Mouse (Mus musculus) kidney, adult 2 months (tissue): ENCODE measurements around the gene Cd27. TPM values are rescaled to one million over a fixed set of nuclear protein-coding genes. Genes with fewer than 3 reads are reported as not detected.
"Not testable (repeated sequence)": the region's sequence is repeated elsewhere in the genome, so short reads cannot be mapped to it uniquely, and the experiment has no call there.

Experiments
- DNase-seq: peaks from one replicate; pipeline ENCODE4 v3.0.0; 2021
- H3K27ac ChIP-seq: fragments of 200-500 bp; 2 replicates; pipeline ENCODE4 v1.5.1; 2012; ENCODE audit warnings: low read depth, low read length, control low read depth, inconsistent platforms; ENCODE audit not compliant: insufficient read depth
- H3K27me3 ChIP-seq: fragments of 200-500 bp; replicated peaks from 2 replicates; pipeline ENCODE4 v1.6.1; 2012; ENCODE audit warnings: mild to moderate bottlenecking, moderate library complexity, low read length, inconsistent platforms; ENCODE audit not compliant: control insufficient read depth, insufficient read depth
- H3K36me3 ChIP-seq: fragments of 200-500 bp; 2 replicates; pipeline ENCODE4 v1.6.1; 2012; ENCODE audit warnings: mild to moderate bottlenecking, moderate library complexity, low read length, inconsistent platforms; ENCODE audit not compliant: control insufficient read depth, insufficient read depth
- H3K4me1 ChIP-seq: fragments of 200-500 bp; 2 replicates; pipeline ENCODE4 v1.6.1; 2011; ENCODE audit warnings: low read length; ENCODE audit not compliant: control insufficient read depth, insufficient read depth
- H3K4me3 ChIP-seq: fragments of 200-500 bp; 2 replicates; pipeline ENCODE4 v1.5.1; 2011; ENCODE audit warnings: mild to moderate bottlenecking, low read depth, low read length, control low read depth; ENCODE audit not compliant: insufficient read depth
- CTCF ChIP-seq: fragments of 200-500 bp; conservative IDR thresholded peaks from 2 replicates; pipeline ENCODE4 v1.5.1; 2011; ENCODE audit warnings: low read depth, mild to moderate bottlenecking, control low read depth, low read length, moderate library complexity, mixed read lengths; ENCODE audit not compliant: insufficient read depth, insufficient read length
- POLR2A ChIP-seq: fragments of 200-500 bp; IDR thresholded peaks from one replicate; pipeline ENCODE4 v1.6.1; 2011; ENCODE audit warnings: low read depth, low read length, control low read depth
- WGBS: fragments of 180-500 bp; shearing (Covaris S2); methylation state at CpG from one replicate; pipeline ENCODE4 v1.1.7; 2018; 5-methylcytosine and 5-hydroxymethylcytosine counted together
- polyA plus RNA-seq: library from polyadenylated mRNA; depleted of rRNA; stranded (reverse); fragments of >200 nt; gene quantifications from 2 replicates; pipeline ENCODE4 v1.2.3, GENCODE M21; 2012; rRNA removed

Cd27 gene
- polyA plus RNA-seq = 0.64 and 7.0 TPM in 2 replicates

DNA sequence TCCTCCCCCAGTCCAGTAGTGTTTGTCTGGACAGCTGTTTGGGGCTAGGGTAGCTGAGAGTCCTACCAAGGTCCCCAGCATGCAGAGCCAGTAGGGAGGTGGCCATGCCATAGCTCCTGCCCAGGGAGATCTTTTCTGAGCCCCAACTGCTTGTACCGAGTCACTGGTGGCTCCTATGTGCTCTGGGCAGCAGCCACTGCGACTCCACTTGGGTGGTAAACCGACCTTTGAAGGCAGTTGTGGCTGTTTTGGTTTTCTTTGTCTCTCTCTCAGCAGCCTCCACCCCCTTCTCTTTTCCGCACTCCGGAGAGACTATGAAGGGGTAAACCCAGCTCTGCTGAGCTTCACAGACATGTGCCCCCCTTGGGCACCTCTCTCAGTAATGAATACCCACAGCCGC is at the start of gene Cd27:
Cd27 (minus strand) TSS at position 229 of the 400 bp plus-strand sequence.
- WGBS = 51% methylated on average over 6 of the region's 6 CpGs
- TF ChIP-seq POLR2A (no peak), CTCF (no peak)
- Histone ChIP-seq H3K27me3 (no peaks in the 10 kb centered on the region), H3K4me3 (no peak within 1 kb of the TSS), H3K36me3 (no peaks in the 10 kb centered on the region), H3K4me1 (no peaks in the 10 kb centered on the region; the same call in 1 of the 2 replicates), H3K27ac (no peak within 1 kb of the TSS)
- DNase-seq = no peak

DNA sequence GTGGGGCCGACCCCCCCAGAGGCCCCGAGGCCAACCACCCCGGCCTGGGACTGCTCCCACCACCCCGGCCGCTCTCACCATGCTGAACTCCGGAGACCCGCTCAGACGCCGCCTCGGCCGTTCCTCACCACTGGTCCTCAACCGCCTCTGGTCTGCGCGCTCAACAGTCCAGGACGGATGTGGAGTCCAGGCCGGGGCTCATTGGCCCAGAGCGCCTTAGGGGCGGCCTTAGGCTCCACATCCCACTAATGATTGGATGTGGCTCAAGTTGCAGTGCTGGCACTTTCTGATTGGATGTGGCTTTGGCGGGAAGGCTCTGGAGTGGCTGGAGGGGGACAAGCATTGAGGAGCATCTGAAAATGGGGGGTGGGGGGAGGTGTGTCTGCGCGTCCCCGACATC is 49.1 kb upstream of the Cd27 start, which contains the start of gene Tuba3a:
Tuba3a (minus strand) TSS at position 153 of the 400 bp plus-strand sequence.
- 95% methylated on average over 22 of the region's 22 CpGs for WGBS
- no peaks in the 10 kb centered on the region for H3K27me3 ChIP-seq

DNA sequence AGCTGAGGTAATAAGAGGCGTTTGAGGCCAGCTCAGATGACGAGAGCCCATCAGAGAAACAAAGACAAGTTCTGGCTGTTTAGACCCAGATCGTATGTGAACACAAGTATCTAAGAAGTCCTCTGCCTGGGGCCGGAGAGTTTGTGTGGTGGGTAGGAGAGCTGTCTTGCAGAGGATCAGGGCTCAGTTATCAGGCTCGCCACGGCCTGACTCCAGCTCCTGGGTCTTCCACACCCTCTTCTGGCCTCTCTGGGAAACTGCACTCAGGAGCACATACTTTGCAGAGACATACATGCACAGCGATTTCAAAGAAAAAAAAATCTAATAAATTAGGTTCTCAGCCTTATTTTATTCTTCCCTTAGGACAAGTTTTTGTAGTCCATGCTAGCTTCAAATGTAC is 47.9 kb upstream of the Cd27 start:
- Histone ChIP-seq H3K4me1 (no peaks in the 10 kb centered on the region), H3K27me3 (no peaks in the 10 kb centered on the region), H3K4me3 (no peak overlapping the region), H3K27ac (no peak overlapping the region), H3K36me3 (no peaks in the 10 kb centered on the region)
- TF ChIP-seq POLR2A = no peak
- no peak for TF ChIP-seq CTCF
- 93% methylated on average over 7 of the region's 7 CpGs for WGBS
- no peak for DNase-seq

More for the DNA sequence above, 49.1 kb upstream of the Cd27 start, which contains the start of gene Tuba3a:
- Histone ChIP-seq H3K27ac (no peak within 1 kb of the TSS), H3K4me1 (no peaks in the 10 kb centered on the region), H3K4me3 (no peak within 1 kb of the TSS), H3K36me3 (no peaks in the 10 kb centered on the region)
- TF ChIP-seq CTCF = no peak
- no peak for TF ChIP-seq POLR2A
- DNase-seq = no peak

DNA sequence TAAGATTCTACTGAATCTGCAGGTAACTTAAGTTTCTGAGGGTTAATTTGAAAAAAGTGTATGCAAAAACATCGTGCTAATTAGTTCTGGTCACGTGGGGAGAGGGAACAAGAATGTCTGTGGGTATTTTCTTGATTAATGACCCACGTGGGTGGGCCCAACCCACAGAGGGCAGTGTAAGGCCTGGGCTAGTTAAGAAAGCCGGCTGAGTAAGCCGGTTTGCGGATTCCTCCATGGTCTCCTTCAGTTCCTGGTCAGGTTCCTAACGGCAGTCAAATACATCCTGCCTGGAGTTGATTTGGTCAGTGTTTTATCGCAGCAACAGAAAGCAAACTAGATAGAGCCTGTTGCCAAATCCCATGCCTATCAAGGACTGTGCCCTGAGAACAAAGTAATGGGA is 47.4 kb upstream of the Cd27 start:
- Histone ChIP-seq H3K4me3 (no peak overlapping the region), H3K27ac (no peak overlapping the region), H3K27me3 (no peaks in the 10 kb centered on the region), H3K36me3 (no peaks in the 10 kb centered on the region), H3K4me1 (no peaks in the 10 kb centered on the region)
- DNase-seq = peak; percentile 45
- WGBS = 21% methylated on average over 8 of the region's 8 CpGs
- TF ChIP-seq CTCF (peak; percentile 36; the same call in 1 of the 2 replicates), POLR2A (no peak)

- H3K27me3 ChIP-seq, H3K36me3 ChIP-seq: not testable (repeated sequence)
- 91% methylated on average over 13 of the region's 13 CpGs for WGBS
Observed at GRCm38 (mm10) chr6:125282721-125283120, 45.9 kb upstream of the Cd27 start.

DNA sequence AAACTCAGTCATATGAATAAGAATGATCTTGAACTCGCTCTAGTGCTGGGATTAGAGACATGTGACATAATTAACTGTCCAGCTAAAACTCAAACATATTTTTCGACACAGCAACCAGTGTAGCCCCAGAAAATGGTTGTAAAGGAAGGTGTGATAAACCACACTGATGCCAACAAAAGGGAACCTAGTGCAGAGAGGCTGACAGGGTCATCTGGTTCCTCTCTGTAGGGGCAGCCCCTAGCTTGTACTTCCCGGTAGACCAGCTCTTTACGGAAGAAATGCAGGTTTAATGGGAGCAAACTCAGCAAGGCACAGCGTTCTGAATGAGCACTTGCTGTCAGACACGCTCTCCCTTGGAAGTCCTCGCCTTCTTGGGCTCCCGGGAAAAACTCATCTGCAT is 42.9 kb upstream of the Cd27 start:
- Histone ChIP-seq H3K27me3 (no peaks in the 10 kb centered on the region), H3K4me3 (no peak overlapping the region), H3K27ac (no peak overlapping the region), H3K4me1 (no peaks in the 10 kb centered on the region), H3K36me3 (no peaks in the 10 kb centered on the region)
- 67% methylated on average over 8 of the region's 8 CpGs for WGBS
- TF ChIP-seq POLR2A (no peak), CTCF (no peak)
- DNase-seq = no peak

More at GRCm38 (mm10) chr6:125282721-125283120, 45.9 kb upstream of the Cd27 start:
- H3K4me3 ChIP-seq, H3K4me1 ChIP-seq, H3K27ac ChIP-seq, DNase-seq: not testable (repeated sequence)

- Histone ChIP-seq H3K4me3 (no peak overlapping the region), H3K27ac (no peak overlapping the region), H3K36me3 (no peaks in the 10 kb centered on the region), H3K27me3 (no peaks in the 10 kb centered on the region), H3K4me1 (peaks cover 3% of the 10 kb centered on the region; the same call in 1 of the 2 replicates)
- no peak for TF ChIP-seq POLR2A
- TF ChIP-seq CTCF = peak; percentile 65
- WGBS = 37% methylated on average over 15 of the region's 15 CpGs
- DNase-seq = peak; percentile 72
Observed at GRCm38 (mm10) chr6:125274841-125275563, 38.2 kb upstream of the Cd27 start.

GRCm38 (mm10) chr6:125272228-125272785 is 35.5 kb upstream of the Cd27 start:
- Histone ChIP-seq H3K36me3 (no peaks in the 10 kb centered on the region), H3K27me3 (no peaks in the 10 kb centered on the region), H3K4me3 (no peak overlapping the region), H3K4me1 (peaks cover 3% of the 10 kb centered on the region; the same call in 1 of the 2 replicates), H3K27ac (no peak overlapping the region)
- no peak for DNase-seq
- TF ChIP-seq CTCF = no peak
- no peak for TF ChIP-seq POLR2A
- 78% methylated on average over 10 of the region's 10 CpGs for WGBS
